Mouse (Mus musculus): ENCODE results near the gene Gal3st1.
A peak's percentile ranks its signal among the peaks of the same experiment; 100 is the strongest.
"Not testable (repeated sequence)": the region's sequence is repeated elsewhere in the genome, so short reads cannot be mapped to it uniquely, and the experiment has no call there.

Gene Gal3st1

DNA sequence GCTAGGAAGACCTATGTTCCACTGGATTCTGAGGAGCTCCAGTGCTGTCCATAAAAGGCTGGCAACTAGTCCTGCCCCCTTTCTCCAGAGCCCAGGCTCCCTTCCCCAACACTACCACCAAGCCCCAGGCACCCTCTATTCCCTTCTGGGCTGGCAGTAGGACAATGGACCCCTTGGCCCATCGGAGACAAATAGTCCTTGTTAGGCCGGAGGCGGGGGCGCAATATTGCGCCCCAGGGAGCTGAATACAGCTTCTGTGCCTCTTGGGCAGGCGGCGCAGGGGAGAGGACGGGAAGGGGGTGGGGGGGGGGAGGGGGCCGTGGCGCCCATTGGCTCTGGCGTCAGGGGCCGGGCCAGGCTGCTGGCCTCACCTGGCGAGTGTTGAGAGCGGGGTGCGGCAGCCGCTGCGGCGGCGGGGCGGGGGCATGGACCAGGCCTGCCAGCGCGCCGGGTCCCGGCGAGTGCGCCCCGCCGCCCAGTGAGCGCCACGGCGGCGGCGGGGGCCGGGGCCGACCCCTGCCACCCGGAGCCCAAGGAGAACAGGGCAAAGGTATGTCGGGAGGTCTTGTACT, at the start of gene Gal3st1:
Gene Gal3st1 (plus strand): TSS at position 346 of the 572 bp plus-strand sequence.
- peak; percentile 42 for DNase-seq (ENCODE audit: low spot score)

- no peak for DNase-seq (ENCODE audit: low spot score)
Observed at GRCm38 (mm10) chr11:3933756-3934285, 49.6 kb upstream of the Gal3st1 start.

DNA sequence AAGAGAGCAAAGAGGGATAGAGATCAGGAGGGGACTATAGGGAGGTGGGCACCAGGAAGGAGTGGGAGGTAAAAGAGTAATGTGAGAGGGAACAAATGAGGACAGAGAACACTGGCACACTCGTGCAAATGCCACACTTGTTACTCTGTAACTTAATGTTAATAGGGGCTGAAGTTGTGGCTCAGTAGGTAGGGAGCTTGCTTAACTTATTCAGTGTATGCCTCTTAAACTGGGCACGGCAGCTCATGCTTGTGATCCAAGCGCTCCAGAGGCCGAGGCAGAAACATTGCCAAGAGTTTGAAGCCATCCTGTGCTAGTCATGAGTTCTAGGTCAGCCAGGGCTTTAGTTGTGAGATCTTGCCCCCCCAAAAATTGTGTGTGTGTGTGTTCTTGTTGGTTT, 48.3 kb upstream of the Gal3st1 start:
- no peak for DNase-seq (ENCODE audit: low spot score)

DNA sequence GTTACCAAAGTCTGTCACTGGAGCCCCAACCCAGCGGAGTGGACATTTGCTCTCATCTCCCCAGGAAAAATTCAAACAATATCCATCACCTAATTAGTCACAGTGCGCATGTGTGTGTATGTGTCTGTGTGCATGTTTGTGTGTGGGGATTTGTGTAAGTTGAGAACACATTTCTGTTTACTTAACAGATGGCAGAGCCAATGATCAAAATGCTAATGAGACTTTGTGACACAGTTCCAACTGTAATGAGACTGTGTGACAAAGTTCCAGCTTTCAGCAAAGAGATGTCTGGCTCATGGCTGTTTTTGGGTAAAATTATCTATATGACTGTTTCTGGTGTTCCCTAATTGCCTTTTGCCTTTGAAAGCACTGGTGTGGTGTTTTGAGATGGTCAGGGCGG, 47.1 kb upstream of the Gal3st1 start:
- DNase-seq (ENCODE audit: low spot score): no peak

GRCm38 (mm10) chr11:3937321-3937874, 46.0 kb upstream of the Gal3st1 start:
- no peak for DNase-seq (ENCODE audit: low spot score)

DNA sequence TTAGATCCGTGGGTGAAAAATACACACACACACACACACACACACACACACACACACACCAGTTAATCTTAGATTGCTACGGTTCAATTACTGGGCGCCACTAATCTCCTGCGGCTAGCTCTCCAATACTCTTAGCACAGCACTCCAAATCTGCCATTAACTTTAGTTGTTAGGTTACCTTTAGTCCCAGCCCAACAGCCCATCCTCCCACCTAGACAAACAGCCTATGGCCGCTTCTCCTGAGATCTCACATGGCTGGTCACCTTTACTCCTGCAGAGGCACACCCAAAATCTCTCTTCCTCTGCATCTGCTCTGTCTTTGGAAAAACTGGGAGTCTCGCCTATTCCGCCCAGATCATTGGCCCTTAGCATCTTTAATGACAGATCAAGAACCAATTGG, 42.1 kb upstream of the Gal3st1 start:
- no peak for DNase-seq (ENCODE audit: low spot score)

DNA sequence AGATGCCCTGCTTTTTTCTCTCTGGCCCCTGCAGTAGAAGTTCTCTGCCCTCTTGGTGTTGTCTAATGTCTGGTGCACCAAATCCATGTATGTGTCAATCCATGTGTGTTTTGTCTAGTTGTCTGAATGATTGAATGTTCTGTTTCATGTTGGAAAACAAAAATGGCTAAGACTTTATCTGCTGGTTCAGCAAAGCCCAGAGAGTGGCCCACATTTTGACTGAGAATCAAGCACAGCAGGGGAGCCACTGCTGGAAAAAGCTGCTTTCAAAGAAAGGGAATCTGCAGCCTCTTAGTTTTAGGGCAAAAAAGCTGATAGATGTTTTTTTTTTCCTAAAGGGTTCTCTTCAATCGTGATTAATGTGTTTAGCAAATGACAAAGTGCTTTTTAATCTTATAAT, 37.0 kb upstream of the Gal3st1 start:
- DNase-seq (ENCODE audit: low spot score): no peak

GRCm38 (mm10) chr11:3954876-3955275, 28.6 kb upstream of the Gal3st1 start:
- not testable (repeated sequence) for DNase-seq (ENCODE audit: low spot score)

GRCm38 (mm10) chr11:3955371-3955770, 28.1 kb upstream of the Gal3st1 start:
- not testable (repeated sequence) for DNase-seq (ENCODE audit: low spot score)

DNA sequence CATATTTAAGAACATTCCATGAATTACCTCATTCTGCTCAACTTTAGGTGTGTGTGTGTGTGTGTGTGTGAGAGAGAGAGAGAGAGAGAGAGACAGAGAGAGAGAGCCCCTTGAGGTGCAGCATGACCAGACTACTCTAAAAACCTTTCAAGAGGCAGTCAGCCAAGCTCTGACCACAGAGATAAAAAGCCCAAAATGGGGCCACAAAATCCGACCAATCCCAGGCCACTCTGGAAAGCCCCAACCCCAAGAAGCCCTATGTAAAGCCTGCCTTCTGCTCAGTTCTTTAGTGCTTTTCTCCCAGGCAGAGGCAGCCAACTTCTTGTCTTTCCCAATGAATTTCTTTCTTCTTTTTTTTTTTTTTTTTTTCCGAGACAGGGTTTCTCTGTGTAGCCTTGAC, 22.5 kb upstream of the Gal3st1 start:
- no peak for DNase-seq (ENCODE audit: low spot score)

DNA sequence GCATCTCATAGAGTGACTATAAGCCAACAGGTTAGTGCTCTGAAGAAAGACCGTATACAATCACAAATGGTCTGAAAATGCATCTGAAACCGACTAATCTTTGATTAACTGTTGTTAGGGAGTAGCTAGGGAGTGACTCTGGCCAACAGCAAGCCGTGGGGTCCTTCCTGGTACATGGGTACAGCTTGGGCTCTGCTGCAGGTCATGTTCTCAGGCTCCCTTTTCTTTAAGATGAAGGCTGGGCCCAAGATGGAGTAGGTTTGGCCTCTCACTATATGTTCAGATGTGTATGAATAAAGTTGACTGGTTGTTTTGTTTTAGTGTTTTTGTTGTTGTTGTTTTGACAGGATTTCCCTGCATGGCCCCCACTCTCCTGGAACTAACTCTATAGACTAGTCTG, 21.7 kb upstream of the Gal3st1 start:
- no peak for DNase-seq (ENCODE audit: low spot score)

DNA sequence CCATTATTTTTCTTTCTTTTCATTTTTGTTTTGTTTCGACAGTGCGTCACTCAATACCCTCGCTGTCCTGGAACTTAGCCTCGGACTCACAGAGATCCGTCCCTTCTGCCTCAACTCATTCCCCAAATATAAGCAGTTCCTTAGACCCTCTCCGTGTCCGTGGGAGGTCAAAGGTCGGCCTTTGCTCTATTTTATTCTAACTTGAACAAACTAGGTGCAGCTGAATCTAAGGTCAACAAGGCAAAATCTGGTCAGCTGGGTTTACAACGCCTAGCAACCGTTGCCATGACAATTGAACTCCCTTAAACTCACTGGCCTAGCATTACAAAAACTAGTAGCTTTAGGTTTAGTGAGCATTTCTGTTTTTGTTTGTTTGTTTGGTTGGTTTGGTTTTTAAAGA, 20.3 kb upstream of the Gal3st1 start:
- peak; percentile 10 for DNase-seq (ENCODE audit: low spot score)

DNA sequence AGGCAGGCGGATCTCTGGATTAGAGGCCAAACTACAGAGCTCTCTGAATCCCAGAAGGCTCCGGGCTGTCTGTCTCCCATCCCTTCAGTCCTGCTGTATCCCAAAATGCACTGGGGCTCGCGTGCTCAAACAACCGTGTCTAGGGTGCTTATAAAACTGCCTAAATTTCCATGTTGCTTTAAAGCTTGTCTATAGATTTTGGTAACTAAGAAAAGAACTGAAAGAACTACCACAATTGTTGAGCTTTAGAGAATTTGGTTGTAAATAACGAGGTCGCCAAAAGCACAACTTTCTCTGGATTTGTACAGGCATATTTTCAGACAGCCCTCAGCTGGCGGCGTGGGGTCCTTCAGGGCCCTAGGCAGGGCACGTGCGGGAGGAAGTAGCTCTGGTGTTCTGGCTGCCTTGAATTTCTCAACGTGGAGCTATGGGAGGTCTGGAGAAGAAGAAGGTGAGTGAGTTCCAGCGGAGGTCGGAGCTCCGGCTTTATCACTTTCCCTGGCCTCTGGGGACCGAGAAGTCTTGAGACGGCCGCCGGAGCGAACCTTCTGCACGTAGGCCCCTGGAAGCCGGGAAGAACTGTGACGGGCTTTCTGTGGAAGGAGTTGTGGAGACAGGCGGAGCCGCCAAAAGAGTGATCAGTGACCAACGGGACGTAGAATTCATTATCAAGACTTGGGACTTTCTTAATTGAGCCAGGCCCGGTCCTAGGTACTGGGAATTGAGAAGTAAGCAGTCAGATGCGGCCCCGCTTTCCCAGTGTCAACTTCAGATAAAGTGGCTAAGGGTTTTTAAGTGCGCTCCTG, 19.6 kb upstream of the Gal3st1 start, which contains the start of gene Pes1:
Gene Pes1 (plus strand): TSS at position 366 of the 806 bp plus-strand sequence.
- DNase-seq (ENCODE audit: low spot score): peak; percentile 84

DNA sequence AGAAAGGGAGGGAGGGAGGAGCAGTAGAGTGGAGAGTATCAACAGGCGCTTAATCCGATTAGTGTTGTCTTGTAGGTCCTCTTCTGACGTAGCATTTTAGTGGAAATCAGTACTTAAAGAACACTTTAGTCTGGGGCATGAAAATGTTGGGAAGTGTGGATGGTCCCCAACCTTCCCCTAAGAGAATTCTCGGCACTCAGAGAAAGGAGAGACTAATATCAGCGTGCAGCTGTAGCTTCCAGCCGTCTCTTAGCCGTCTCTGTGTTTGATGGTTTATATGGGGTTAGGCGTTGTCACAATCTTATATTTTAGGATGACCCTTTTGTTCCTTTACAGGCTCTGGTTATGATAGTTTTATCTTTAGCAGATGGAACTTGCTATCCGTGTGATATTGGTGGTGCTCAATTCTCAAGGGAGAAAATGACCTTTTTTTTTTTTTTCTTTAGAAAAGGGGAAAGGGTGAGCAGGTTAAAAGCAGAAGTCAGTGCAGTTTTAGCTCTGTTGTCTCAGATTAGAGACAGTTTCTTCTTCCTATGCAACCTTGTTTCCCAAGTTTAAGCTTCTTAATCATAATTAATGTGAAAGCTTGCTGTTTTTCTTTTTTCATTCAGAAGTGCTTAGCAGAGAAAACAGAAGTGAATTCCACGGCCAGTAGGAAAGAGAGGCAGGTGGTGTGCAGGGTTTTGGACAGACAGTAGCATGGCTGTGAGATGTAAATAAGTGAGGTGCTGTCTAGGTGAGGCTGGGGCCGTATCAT, 18.8 kb upstream of the Gal3st1 start:
- no peak for DNase-seq (ENCODE audit: low spot score)

- no peak for DNase-seq (ENCODE audit: low spot score)
Observed at GRCm38 (mm10) chr11:3969837-3970236, 13.6 kb upstream of the Gal3st1 start.

GRCm38 (mm10) chr11:3970361-3970760, 13.1 kb upstream of the Gal3st1 start:
- no peak for DNase-seq (ENCODE audit: low spot score)

- DNase-seq (ENCODE audit: low spot score): no peak
Observed at GRCm38 (mm10) chr11:3973081-3973480, 10.4 kb upstream of the Gal3st1 start.

DNA sequence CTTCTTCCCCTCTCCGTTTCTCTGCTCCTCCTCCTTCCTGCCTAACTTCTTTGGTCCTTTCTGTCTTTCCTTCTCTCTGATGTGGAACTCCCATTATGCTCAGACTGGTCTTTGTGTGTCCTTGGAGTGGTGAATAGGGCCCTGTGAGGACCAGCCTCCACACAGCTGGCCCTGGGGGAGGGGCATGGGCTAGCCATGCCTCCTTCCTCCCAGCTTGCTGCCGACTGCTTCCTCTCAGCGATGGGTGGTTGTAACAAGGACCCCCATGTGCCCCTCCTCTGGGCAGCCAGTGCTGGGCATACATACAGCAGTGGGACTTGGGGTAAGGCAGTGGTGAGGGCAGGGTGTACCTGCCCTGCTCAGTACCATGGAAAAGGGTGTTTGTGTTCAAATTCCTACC, 9.1 kb upstream of the Gal3st1 start:
- DNase-seq (ENCODE audit: low spot score): no peak

GRCm38 (mm10) chr11:3976678-3977077, 6.8 kb upstream of the Gal3st1 start, which contains the start of gene 4930556J24Rik:
TSS of gene 4930556J24Rik (minus strand) at chr11:3976778.
- DNase-seq (ENCODE audit: low spot score): no peak

- DNase-seq (ENCODE audit: low spot score): no peak
Observed at GRCm38 (mm10) chr11:3978421-3978820, 5.0 kb upstream of the Gal3st1 start.

GRCm38 (mm10) chr11:3981536-3981935, 1.9 kb upstream of the Gal3st1 start:
- DNase-seq (ENCODE audit: low spot score): no peak
